Mouse (Mus musculus) cerebellum, postnatal 4 days (tissue): ENCODE results near the gene Lrrc28.
A peak's percentile ranks its signal among the peaks of the same experiment; 100 is the strongest.

Experiments
- DNase-seq, 2 experiments: peaks; one replicate each; pipeline ENCODE4 v3.0.0; 2022; ENCODE audit warnings: low spot score in 2 of 2, mixed read lengths in 1 of 2

Lrrc28 gene

DNA sequence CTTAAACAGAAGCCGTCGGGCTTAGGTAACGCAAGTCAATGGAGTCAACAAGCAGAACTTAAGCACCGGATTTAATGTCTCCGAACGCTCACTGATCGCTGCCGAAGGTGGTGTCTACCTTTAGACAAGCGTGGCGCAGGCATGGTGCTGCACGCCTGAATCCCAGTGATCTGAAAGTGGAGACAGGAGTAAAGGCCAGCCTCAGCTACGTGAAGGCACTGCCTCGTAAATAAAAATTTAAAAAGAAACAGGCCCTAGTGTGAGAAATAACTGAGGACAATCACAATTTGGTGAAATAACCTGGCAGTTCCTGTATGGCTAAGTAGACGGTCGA, 580 bp upstream of the Lrrc28 start:
- no peak for DNase-seq

DNA sequence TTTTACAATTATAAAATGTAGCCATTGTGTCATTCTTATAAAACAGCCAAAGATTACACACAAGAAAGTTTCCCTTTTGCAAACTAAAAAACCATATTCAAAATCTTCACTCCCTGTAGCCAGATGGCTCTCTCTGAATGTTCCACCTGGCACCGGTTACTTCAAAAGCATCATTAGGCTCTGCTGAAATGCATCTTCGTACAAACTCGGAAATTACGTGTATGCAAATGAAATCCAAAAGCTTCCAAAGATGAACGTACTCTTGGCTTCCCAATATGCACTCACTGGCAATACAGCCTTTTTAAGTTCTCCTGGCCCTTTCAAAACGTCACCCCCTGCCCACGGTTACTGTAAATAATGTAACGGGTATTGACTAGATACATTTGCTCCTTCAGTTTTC, 777 bp downstream of the Lrrc28 start:
- no peak for DNase-seq

DNA sequence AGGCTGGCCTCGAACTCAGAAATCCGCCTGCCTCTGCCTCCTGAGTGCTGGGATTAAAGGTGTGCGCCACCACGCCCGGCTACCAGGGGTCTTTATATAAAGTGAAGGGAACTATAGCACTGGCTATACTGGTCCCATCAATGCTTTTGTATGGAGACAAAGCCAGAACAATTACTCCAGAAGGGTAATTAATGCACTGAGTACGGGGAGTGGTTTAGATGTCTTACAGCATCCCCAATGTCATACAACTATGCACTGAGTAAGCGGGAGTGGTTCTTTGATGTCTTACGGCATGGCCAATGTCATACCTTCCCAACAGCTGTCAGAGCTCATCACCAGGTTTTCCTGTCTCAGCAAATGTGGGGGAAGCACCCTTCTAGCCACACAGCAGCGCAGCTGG, 2.1 kb downstream of the Lrrc28 start:
- DNase-seq, result no peak

DNA sequence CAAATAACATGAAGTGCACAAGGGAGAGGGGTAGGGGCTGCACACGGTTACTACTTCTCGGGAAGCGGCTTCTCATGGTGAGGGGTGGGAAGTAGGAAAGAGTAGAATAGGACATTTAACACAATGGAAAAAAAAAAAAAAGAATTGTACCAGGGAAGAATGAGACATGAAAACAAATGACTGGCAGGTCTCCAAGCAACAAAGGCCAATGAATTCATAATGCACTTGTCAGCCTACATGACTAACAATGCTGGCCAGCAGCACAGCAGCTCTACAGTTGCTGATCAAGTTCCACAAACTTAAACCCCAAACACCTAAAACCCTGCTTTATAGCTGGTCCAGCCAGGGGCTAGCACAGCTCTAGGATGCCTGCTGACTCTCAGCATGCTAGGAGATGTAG, 6.1 kb downstream of the Lrrc28 start:
- no peak for DNase-seq

DNA sequence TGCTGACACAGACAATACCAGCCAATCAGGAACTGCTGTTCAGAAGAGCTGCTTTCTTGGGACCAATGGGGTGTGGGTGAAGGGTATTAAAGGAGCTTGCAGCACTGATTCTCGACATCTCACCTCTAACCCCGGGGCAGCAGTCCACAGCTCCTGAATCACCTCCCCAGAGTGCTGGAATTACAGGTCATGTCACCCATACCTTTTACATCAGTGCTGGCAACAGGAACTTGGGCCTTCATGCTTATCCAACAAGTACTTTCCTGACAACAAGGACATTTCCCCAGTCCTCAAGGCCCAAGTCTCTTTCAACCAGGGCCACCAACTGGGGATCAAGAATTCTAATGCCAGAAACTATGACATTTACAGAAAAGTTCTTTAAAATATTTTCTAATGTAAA, 8.9 kb downstream of the Lrrc28 start:
- DNase-seq, result no peak

DNA sequence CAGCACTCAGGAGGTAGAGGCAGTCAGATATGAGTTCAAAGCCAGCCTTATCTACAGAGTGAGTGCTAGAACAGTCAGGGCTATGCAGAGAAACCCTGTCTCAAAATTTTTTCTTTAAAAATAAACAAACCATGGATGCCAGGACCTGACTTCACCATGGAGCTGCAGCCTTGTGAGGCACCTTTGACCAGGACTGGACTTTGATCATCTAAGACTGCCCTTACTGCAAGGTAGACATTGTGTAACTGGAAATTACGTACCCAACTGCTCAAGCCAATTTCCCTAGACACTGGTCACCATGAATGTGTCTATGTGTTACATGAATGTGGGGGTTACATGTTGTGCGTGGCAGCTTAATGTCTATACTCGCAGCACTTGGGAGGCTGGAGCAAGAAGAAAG, 10.9 kb downstream of the Lrrc28 start:
- DNase-seq, result no peak

DNA sequence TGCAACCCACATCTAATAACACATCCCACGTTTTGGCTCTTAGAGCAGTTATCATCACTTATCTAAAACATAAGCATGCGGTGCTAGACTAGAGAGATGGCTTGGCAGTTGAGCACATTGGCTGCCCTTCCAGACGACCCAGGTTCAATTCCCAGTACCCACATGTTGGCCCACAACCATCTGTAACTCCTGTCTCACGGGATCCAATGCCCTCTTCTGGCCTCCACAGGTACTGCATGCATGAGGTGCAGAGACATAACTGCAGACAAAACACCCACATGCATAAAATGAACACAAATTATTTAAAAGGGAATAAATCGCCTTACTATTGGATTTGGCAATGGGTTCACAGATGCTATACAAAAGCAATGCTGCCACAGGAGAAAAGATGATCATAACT, 12.7 kb downstream of the Lrrc28 start:
- DNase-seq, result no peak

DNA sequence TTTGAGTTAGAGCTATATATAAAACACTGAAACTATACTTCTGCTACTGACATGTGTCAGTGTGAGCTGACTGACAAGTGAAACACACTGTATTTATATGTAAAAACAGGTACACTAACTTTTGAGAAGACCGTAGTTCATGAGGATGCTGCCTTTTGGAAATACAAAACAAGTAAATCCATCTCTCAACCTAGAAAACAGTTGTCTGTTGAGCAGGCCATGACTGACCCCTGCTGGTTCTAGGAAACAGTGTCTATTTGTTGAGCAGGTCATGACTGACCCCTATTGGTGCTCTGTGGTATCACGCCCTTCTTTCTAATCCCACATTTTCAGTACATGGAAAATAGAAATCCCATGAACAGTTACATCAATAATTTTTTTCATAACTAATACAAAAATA, 14.3 kb downstream of the Lrrc28 start:
- peak; percentile 59 to 78 for DNase-seq

DNA sequence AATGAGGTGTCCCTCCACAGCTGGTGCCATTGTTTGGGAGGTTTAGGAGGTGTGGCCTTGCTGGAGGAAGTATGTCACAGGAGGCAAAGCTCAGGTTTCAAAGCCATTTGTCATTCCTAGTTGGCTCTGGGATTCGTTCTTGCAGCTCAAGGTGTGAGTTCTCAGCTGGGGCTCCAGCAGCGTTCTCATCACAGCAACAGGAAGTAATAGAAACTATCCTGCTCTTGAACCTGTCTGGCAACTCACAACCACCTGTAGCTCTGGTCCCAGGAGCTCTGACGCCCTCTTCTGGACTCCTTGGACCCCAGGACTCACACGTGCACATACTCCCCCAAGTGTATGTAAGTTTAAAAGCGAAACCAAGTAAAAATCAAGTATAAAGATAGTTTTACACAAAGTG, 15.4 kb downstream of the Lrrc28 start:
- DNase-seq, result no peak

DNA sequence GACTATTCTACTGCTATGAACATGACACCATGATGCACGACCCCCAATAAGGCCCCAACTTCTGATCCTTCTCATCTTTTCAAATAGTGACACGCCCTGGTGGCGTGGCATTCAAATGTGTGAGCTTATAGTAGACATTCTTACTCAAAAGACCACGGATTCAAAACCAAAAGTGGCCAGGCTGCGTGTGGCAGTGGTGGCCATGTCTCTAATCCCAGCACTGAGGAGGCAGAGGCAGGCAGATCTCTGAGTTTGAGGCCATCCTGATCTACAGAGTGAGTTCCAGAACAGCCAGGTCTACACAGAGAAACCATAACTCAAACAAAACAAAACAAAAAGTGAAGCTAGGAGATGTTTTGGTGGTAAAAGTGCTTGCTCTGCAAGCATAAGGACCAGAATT, 18.4 kb downstream of the Lrrc28 start:
- no peak for DNase-seq

DNA sequence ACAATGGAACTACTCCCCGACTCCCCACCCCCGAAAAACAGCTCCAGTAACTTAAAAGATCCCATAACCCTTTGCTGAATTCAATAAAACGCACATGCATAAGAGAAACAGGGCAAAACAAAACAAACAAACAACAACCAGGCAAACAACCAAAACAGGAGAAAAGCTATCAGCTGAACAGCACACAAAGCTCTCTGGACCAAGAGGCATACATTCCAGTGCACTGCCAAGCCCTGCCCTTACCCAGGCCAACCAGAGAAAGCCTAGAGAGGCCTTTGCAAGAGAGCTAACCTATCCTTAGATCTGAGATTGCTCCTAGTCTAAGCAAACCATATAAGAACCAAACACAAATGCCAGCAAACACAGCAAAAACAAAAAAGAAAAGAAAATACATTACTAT, 22.9 kb downstream of the Lrrc28 start:
- DNase-seq, result no peak

DNA sequence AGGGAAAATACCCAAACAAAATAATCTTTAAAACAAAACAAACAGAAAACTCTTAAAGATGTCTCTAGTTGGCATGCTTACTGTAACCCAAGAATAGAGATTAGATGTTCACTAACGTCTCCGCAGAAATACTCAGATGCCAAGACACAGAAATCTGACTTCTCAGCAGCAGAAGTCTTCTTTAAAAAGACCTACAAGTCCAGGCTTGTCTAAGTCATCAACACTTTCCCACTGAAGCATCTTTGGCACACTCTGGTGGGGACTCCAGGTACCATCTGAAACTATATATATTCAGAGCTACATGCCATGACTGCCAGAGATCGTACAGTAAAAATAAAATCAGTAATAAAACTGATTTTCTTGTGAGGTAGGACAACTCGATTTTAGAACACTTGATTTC, 25.2 kb downstream of the Lrrc28 start:
- peak in 1 of 2 experiments; percentile 18 for DNase-seq

DNA sequence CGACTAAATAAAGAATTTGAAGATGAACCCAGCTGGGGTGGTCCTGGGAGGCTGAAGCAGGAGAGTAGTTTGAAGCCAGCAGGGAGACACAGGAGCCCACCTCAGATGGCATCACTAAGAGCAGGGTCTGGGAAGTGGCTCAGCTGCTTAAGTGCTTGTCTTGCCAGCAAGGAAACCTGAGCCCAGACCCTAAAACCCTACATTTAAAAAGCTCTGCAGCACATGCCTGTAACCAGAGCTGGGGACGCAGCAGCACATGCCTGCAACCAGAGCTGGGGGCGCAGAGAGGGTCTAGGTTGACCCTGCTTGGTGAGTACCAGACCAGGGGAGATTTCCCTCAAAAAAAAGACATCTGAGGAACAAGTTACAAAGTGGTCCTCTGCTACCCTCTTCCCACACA, 26.8 kb downstream of the Lrrc28 start:
- DNase-seq, result no peak

DNA sequence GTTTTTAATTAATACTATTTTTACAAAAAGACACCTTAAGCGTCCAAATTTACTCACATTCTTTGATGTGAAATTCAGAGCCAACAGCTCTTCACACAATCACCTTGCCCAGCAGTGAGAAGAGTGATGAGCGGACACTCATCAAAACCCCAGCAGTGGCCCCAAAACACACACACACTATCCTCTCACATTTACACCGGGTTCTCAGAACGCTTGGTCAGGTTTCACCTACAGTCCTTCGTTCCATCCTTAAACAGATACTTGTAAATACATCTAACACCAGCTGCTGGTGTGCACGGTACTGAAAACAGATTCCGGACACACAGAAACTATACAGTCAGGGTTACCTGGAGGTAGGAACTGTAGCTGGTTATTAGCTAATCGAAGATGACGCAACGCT, 27.4 kb downstream of the Lrrc28 start:
- DNase-seq, result no peak

DNA sequence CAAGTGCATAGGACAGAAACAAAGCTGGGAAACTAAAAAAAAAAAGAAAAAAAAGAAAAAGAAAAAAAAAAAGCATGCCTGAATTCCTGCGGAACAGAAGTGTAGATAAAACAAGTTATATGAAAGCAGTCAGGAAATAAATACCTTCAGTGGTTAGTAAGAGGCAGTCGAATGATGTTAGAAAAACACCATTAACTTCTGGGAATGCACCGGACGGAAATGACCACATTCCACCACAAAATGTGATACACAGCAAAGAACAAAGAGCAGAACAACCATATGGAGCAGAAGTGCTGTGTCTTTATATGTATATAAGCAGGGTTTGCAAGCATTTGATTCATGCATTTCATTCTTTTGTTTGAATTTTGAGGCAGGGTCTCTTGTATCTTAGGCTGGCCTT, 28.2 kb downstream of the Lrrc28 start:
- no peak for DNase-seq

DNA sequence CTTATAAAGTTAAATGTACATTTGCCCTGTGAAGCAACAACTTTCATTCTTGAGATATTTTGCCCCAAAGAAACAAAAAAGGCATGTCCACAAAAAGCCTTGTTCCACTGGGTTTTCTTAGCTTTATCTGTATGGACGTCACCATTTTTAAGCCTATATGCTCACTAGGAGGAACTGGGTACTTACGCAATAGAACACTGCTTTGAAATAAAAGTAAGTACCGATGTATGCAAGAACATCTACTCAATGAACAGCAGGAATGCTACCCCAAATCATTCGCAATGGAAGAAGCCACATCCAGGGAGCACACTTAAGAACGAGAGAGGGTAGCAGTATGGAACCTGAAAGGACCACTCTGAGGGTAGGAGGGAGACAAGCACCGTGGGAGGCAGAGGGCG, 30.6 kb downstream of the Lrrc28 start:
- DNase-seq, result no peak

DNA sequence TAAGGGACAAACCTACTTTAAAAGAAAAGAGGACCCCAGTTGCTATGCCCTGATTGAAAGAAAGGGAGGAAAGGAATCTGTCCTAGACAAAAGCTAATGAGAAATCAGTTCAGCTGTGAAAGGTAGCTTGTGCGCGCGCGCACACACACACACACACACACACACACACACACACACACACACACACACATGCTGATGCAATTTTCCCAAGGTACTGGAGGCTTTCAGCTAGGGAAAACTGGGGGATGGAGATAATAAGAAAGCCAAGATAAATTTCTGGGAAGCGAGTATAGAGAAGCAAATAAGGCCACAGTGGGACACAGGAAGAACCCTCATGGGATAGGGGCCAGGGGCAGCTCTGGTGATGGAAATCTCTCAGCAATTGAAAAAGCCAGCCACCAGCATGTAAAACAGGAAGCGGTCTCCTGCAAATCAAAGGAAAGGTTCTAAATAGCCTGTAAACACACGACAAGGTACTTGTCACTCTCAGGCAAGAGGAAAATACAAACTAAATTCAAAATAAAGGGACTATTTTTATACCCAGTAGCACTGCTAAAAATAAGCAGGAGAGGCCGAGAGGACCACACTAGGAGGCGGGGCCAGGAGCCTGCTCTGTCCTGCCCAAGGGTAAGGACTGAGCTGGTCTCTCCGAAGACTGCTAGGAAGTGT, 31.1 kb downstream of the Lrrc28 start:
- DNase-seq, result no peak

DNA sequence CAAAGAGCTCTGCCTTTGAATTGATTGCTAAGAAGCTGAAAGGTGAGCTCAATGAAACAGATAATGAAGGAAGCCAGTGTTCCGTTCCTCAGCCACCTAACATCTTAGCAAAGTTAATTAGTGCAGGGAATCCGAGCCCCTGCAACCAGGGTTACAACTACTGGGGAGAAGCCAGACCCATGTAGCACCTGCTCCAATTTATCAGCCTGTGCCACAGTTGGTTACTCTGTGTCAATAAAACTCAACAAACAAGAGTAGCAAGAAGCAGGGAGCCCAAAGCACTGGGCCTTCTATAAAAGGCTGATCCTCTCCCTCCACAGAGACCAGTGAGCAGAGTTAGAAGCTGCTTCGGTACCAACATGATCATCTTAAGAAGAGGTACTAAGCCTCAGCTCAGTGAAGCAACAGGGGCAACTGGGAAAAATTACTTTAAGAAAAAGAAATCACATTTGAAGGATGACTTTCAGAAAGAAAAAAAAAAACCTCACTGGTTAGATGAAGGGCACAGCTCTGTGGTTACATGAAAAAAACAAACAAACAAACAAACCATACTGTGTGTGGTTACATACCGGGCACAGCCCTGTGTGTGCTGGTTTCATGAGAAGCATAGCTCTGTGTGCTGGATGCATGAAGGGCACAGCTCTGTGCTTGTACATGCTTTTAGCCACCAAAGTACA, 36.6 kb downstream of the Lrrc28 start:
- no peak for DNase-seq

DNA sequence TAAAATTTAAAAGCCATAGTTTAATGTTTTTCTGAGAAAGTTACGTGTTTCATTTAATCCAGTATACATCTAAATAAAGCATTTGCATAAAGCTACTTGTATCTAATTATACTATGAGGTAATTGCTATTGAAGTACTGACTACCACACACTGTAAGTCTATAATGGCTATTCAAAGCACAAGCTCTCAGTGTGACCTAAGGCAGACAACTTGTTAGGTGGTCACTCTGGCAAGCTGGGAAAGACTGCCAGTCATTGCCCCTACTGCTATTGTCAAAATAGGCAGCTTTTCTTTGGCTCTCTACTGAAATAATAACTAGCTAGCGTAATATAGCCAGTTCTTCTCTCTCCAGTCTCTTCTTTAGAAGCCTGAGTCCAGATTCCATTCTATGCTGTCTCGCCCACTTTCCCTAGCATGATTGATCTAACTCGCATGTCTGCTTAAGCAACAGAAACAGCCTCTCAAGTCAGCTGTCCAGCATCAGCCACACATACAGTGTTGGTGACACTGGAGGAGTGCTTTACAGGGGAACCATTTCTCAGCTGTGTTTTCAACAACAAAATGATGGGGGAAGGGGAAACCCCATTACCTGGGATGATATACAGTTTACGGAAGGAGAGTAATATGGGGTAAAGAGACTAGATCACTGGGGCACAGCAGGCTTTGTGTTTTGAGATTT, 37.3 kb downstream of the Lrrc28 start:
- no peak for DNase-seq

DNA sequence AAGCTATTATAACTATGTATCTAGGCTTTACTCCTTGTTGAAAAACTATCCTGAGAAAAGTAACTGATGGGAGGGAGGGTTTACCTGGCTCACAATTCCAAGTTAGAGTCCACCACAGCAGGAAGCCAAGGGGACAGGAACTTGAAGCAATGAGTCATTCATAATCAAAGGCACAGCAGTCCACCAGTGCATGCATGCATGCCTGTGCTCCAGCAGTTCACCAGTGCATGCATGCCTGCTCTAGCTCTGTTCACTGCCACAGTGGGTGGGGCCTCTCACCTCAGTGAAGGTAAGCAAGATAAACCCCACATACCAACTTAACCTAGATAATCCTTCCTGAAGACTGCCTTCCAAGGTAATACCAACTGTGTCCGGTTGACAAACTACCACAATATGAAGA, 38.8 kb downstream of the Lrrc28 start:
- no peak for DNase-seq

DNA sequence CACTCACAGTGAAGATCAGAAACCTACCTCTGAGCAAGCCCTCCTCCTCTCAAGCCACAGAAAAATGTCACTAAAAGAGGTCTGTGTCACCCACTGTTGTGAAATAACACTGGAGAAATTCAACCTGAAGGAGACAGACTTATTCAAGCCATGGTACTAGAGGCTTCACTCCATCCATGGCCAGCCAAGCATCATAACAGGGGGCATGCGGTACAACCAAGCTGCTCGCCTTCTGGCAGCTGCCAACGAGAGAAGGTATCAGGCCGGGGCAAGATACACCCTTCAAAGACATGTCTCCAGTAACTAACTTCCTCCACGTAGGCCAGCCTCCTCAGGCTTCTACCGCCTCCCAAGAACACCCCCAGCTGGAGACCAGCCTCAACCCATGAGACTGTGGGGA, 40.0 kb downstream of the Lrrc28 start:
- no peak for DNase-seq

DNA sequence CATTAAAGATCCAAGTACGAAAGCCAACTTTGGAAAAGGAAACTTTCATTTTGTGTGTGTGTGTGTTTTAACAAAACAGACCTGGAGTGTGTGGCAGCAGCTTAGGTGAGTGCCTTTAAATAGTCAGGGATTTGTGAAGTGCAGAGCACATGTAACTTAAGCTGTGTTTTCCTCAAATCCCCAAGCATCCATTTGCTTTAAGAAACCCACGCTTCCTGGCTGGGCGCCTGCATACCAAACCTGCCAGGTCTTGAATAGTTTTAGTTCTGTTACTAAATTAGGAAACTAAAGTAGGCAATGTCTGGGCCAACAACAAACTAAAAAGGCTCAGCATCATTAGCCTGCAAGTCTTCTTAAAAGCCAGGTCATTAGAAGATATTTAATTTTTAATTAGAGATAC, 47.0 kb downstream of the Lrrc28 start:
- no peak for DNase-seq

DNA sequence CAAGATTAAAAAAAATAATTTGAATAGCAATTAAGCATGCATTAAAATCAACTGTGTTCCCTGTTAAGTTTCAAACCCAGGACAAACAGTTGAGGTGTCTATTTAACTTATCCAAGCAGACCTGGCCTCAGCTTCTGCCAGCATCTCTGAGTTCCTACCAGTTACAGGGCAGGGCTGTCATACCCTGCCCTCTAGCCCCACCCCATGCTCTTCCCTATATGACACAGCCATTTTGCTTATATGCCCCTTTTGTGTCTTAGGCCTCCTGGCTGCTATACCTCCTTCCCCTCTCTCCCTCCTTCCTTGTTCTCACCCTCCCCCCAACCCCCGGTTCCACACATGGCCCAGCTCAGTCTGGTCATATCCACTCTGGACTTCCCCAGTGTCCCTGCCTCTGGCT, 48.1 kb downstream of the Lrrc28 start:
- DNase-seq, result no peak

DNA sequence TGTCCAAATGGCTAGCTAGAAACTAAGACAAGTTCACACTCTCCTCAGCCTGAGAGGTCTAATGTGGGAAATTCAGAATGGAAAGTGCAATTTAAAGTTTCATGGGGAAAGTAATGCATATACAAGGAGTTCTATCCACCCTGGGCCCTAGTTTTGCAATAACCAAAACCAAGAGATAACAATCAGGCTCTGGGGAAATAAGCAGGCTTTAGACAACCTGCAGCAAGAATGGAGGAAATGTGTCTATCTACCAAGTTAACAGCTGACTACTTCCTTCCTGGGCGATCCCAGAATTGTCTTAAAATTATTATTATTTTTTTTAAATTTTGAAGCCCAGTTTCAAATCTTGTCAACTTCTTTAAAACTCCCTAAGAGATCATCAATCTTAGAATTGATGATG, 48.7 kb downstream of the Lrrc28 start:
- no peak for DNase-seq
